ENCODE assay signal across 9 mouse cellular contexts in the genomic region with DNA sequence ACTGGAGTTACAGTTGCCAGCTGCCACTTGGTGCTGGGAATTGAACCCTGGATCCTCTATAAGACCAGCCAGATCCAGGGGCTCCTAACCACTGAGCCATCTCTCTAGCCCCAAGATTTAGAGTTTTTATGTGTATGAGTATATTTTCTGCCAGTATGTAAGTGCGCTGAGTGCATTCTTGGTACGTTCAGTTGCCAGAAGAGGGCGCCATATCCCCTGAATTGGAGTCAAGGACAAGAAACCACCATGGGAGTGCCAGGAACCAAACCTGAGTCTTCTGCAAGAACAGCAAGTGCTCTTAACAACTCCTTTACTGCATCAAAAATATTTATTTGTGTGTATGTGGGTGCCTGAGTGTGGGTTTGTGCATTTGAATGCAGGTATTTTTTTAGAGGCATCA. TPM values are rescaled to one million over a fixed set of nuclear protein-coding genes. Genes with fewer than 3 reads are reported as not detected.
DNase-seq lines count a peak whose midpoint lies in the region; ATAC-seq and TF ChIP-seq lines count a peak whose summit lies in the region.
"Had no signal": no experiment of that assay in that cellular context is flagged by ENCODE, and none has a peak within 500 bp of the region (broad histone marks: within the 10 kb centered on the region; RNA-seq: fewer than 3 reads in every experiment).

No protein-coding gene starts in this region.

- no peaks in the 10 kb centered on the region for H3K9me3 ChIP-seq in forebrain, postnatal 0 days (ENCODE audit: low read length)
- H3K9me3 ChIP-seq in forebrain, embryonic 12.5 days, result no peaks in the 10 kb centered on the region

- no peak for ATAC-seq in forebrain, postnatal 0 days
- no peak for ATAC-seq in forebrain, embryonic 12.5 days (ENCODE audit: low FRiP score)

- peaks cover 6% of the 10 kb centered on the region for H3K36me3 ChIP-seq in forebrain, postnatal 0 days (ENCODE audit: insufficient read depth)
- peaks cover 7% of the 10 kb centered on the region for H3K36me3 ChIP-seq in forebrain, embryonic 12.5 days (replicated peaks)

- no peaks in the 10 kb centered on the region for H3K4me1 ChIP-seq in forebrain, postnatal 0 days (ENCODE audit: insufficient read depth)
- no peaks in the 10 kb centered on the region for H3K4me1 ChIP-seq in forebrain, embryonic 12.5 days

- no peak overlapping the region for H3K27ac ChIP-seq in forebrain, postnatal 0 days (ENCODE audit: low read depth, low read length)
- H3K27ac ChIP-seq in forebrain, embryonic 12.5 days, result no peak overlapping the region

- no peak overlapping the region for H3K4me2 ChIP-seq in forebrain, postnatal 0 days (ENCODE audit: low read depth)
- H3K4me2 ChIP-seq in forebrain, embryonic 12.5 days, result no peak overlapping the region

- no peak overlapping the region for H3K9ac ChIP-seq in forebrain, postnatal 0 days
- no peak overlapping the region for H3K9ac ChIP-seq in forebrain, embryonic 12.5 days

- H3K4me3 ChIP-seq in forebrain, postnatal 0 days (ENCODE audit: low read depth, low read length), result no peak overlapping the region
- no peak overlapping the region for H3K4me3 ChIP-seq in forebrain, embryonic 12.5 days (replicated peaks)

- WGBS in forebrain, postnatal 0 days, result 19% methylated on average over 3 of the region's 3 CpGs
- WGBS in forebrain, embryonic 12.5 days, result 13% methylated on average over 3 of the region's 3 CpGs

- TF ChIP-seq CTCF in forebrain, postnatal 0 days (IDR thresholded peaks at IDR 0.05; ENCODE audit: low read depth), result peak; percentile 46; the same call in 1 of the 2 replicates

- DNase-seq in forebrain, postnatal 0 days, result peak; percentile 39
- peak; percentile 27 for DNase-seq in right cerebral cortex, postnatal 4 days
- DNase-seq in right cerebral cortex, postnatal 25 days, result no peak
- DNase-seq in cerebellum, postnatal 36 days, result peak; percentile 57 to 58
- DNase-seq in kidney, adult 8-10 months, result peak; percentile 26 to 68
- DNase-seq in monocyte, adult 2 months (ENCODE audit: low read depth in 1 of 2, low spot score in 2 of 2), result peak; percentile 28 to 66
- peak; percentile 45 to 79 for DNase-seq in thymus, postnatal 10 days (ENCODE audit: low spot score in 2 of 2)

- no peaks in the 10 kb centered on the region for H3K27me3 ChIP-seq in forebrain, postnatal 0 days (ENCODE audit: insufficient read depth, low read length)
- no peaks in the 10 kb centered on the region for H3K27me3 ChIP-seq in forebrain, embryonic 12.5 days

RNA-seq across cellular contexts. Expression of a gene that starts 29.4 kb away (rescaled TPM):
- total RNA-seq in forebrain, postnatal 0 days (2014; rRNA removed), result 11.1 and 20.5 TPM in 2 replicates
- 9.1 and 10.0 TPM in 2 replicates for polyA plus RNA-seq in forebrain, postnatal 0 days (2015; fragmentation: Nextera tagmentation; extraction: Ambion mirVana)
- 31.3 and 35.4 TPM in 2 replicates for polyA plus RNA-seq in forebrain, embryonic 12.5 days (2016; fragmentation: Nextera tagmentation; extraction: Ambion mirVana)

RNA-seq across cellular contexts. Expression of a gene that starts 32.7 kb away (rescaled TPM):
- total RNA-seq in forebrain, postnatal 0 days (2014; rRNA removed), result not detected in 2 replicates
- 0.21 TPM in 1 of 2 replicates, not detected in the other for polyA plus RNA-seq in forebrain, postnatal 0 days (2015; fragmentation: Nextera tagmentation; extraction: Ambion mirVana)
- 0.13 and 0.33 TPM in 2 replicates for polyA plus RNA-seq in forebrain, embryonic 12.5 days (2016; fragmentation: Nextera tagmentation; extraction: Ambion mirVana)
- total RNA-seq: left cerebral cortex, postnatal 14 days had no signal

RNA-seq across cellular contexts. Expression of a gene that starts 33.2 kb away (rescaled TPM):
- total RNA-seq in forebrain, postnatal 0 days (2014; rRNA removed), result 0.95 and 4.4 TPM in 2 replicates
- polyA plus RNA-seq in forebrain, postnatal 0 days (2015; fragmentation: Nextera tagmentation; extraction: Ambion mirVana), result 1.4 and 2.1 TPM in 2 replicates
- polyA plus RNA-seq in forebrain, embryonic 12.5 days (2016; fragmentation: Nextera tagmentation; extraction: Ambion mirVana), result 0.51 and 0.84 TPM in 2 replicates

RNA-seq across cellular contexts. Expression of a gene that starts 33.4 kb away (rescaled TPM):
- 3.3 and 6.7 TPM in 2 replicates for total RNA-seq in forebrain, postnatal 0 days (2014; rRNA removed)
- 4.3 and 7.4 TPM in 2 replicates for polyA plus RNA-seq in forebrain, postnatal 0 days (2015; fragmentation: Nextera tagmentation; extraction: Ambion mirVana)
- polyA plus RNA-seq in forebrain, embryonic 12.5 days (2016; fragmentation: Nextera tagmentation; extraction: Ambion mirVana), result 1.3 and 1.6 TPM in 2 replicates

RNA-seq across cellular contexts. Expression of a gene that starts 36.6 kb away (rescaled TPM):
- total RNA-seq in forebrain, postnatal 0 days (2014; rRNA removed), result 20.3 and 22.9 TPM in 2 replicates
- 2.1 and 2.7 TPM in 2 replicates for polyA plus RNA-seq in forebrain, postnatal 0 days (2015; fragmentation: Nextera tagmentation; extraction: Ambion mirVana)
- polyA plus RNA-seq in forebrain, embryonic 12.5 days (2016; fragmentation: Nextera tagmentation; extraction: Ambion mirVana), result 1.3 and 1.5 TPM in 2 replicates
